Mouse (Mus musculus) c-Kit-positive CD71-positive TER-119-positive erythroid progenitor cells, embryonic 14.5 days (primary cell): Measurements from ENCODE around the gene Pacsin3.

ENCODE experiments used
- DNase-seq: peaks from one replicate; pipeline ENCODE4 v3.0.0-alpha.2; 2013; ENCODE audit warnings: low spot score

The Pacsin3 gene

GRCm38 (mm10) chr2:91259493-91259892 is 3.7 kb downstream of the Pacsin3 start:
- no peak for DNase-seq

DNA sequence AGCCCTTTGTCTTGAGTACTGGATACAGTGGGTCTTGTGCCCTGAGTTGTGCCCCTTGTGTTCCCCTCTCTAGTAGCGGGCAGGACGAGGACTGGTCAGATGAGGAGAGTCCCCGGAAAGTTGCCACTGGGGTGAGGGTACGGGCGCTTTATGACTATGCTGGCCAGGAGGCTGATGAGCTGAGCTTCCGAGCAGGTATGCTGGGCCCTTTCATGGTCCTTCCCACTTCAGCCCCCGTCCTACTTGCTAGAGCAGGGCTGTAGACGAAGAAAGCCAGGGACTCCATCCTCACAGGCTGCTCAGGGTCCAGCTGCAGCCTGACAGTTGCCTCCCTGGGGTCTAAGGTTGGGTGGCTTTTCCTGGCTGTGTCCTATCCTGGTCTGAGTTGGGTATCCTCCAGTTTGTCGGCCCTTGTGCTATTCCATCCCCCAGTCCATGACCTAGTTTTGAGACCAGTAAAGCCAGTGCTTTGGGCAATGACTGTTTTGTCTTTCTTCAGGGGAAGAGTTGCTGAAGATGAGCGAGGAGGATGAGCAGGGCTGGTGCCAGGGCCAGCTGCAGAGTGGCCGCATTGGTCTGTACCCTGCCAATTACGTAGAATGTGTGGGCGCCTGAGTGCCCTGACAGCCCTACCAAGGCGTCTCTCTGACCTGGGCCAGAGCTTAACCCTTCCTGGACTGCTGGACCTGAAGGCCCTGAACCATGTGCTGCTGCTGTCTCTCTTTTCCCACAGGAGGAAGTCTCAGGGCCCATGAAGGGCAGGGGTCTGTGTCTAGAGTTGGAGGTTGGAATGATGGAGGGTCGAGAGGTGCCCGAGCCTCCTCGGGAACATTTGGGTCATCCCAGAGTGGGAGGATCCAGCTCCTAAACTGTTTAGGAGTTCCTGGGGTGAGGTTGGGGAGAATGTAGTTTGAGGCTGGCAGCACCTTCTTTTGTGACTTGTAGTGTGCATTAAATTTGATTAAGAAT is 8.2 kb downstream of the Pacsin3 start:
- DNase-seq, result no peak

DNA sequence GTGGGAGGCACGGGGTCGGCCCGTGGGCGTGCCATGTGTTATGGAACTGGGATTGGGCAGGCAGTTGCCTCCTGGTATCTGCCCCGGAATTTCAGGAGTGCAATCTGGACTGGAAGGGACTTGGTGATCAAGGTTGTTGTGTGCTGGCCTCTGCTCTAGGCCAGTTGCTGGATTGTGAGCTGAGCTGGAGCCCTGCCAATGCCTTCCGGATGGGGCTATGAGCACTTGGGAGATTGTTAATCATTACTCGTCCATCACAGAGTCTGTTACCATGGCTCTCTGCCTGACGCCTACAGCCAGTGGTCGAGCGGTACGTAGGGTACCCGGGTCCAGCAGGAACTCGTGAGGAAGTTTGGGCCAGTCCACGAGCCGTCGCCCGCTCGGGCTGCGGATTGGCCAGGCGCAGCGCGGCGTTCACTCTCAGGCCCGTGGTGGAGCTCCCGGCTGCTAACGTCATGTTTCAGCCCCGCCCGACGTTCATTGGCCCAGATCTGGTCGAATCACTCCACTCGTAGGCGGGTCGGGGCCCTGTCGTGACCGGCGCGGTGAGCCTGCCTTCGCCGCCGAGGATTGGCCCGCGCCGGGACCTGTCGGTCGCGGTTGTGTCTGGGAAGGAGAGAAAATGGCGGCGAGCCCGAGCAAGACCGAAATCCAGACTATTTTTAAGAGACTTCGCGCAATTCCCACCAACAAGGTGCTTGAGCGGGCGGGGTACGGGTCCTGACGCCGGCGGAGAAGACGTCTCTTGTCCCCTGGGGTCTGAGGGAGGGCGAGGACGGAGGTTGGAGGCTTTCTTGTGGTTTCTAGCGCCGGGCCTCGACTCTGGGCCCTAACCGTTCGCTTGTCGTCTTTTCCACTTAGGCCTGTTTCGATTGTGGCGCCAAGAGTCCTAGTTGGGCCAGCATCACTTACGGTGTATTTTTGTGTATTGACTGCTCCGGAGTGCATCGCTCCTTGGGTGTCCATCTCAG is 9.2 kb downstream of the Pacsin3 start, which contains the start of gene Arfgap2:
Gene Arfgap2 (plus strand): TSS at position 264 of the 971 bp plus-strand sequence.
- DNase-seq, result peak; percentile 96

DNA sequence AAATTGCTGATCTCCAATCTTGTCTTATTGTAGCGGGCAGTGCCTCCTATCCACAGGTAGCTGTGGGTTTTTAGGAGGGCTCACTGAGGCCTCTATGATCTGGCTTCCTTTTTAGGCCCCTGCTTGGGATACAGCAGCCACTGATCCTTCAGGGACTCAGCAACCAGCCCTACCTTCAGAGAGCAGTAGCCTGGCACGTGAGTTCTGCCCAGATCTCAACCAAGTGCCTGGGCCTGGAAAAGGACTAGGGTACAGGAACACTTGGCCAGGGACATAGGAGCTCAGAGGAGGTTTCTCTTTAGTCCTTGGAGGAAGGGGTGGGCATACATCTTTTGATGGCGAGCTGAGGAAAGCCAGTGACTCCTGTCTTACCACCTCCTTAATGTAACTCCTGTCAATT is 12.3 kb downstream of the Pacsin3 start:
- no peak for DNase-seq

DNA sequence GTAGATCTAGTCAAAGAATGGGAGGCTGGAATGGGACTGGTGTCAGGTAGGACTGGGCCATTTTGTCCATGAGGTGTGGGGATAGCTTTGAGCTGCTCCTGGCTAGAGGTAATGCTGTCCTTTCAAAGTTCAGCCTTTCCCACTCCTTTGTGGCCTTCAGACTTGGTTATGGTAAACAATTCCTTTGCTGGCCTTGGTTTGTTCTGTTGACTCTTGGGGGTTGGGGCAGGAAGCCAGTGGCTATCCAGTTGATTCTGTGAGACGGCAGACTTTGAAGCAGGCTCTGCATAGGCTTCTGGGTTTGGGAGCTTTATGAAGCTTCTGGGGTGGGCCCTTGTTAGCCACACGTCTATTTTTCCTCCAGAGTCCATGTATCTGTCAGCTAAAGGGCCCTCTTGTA is 13.0 kb downstream of the Pacsin3 start:
- no peak for DNase-seq

DNA sequence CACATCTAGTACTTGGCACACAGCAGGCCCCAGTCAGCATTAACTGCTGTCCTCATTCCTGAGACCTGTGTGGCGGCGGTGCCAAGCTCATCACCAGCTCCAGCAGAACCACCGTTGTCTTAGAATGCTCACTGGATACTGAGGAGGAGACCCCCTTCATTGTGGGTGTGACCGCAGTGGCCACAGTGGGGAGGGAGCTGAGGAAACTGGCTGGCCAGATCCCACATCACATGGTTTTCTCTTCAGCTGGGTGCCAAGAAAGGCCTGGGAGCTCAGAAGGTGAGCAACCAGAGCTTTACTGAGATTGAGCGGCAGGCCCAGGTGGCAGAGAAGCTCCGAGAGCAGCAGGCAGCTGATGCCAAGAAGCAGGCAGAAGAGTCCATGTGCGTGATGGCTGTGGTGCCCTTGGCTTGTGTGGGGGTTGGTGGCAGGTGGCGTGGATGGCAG is 14.0 kb downstream of the Pacsin3 start:
- DNase-seq, result no peak

- no peak for DNase-seq
Observed at GRCm38 (mm10) chr2:91278749-91279371, 23.1 kb downstream of the Pacsin3 start.

GRCm38 (mm10) chr2:91279372-91279755 is 23.6 kb downstream of the Pacsin3 start:
- no peak for DNase-seq

DNA sequence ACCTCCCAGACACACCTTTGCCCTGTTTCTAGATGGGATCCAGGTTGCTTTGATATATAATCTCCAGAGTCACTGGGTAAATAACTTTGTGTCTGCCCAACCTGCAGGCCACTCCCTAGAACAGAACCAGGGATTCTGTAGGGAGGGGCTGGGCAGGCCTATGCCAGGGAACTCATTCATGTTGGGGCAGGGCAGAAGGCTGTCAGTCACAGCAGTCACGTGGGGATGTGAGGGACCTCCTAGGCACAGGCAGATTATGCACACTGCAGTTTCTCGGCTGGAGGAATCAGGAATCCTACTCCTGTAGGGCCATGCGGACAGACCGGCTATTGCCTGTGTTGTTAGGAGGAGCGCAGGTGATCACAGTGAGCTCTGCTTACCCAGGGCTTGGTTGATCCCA is 25.6 kb downstream of the Pacsin3 start:
- DNase-seq, result no peak

DNA sequence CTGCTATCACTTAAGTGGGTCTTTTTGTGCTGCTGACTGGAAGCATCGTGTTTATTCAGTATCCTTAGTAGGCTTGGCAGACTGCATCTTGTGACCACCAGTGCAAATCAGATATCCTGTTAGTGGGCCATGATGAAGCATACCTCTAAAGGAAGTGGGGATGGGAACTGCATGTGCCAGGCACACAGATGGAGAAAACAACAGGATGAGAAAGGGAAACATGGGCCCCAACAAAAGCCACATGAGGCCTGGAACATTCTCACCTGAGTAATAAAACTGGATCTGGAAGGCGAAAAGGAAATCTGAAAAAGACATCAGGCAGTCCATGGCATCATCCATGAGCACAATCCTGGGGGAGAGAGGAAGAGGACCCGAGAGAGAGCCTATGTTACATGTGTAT is 28.2 kb downstream of the Pacsin3 start:
- no peak for DNase-seq

DNA sequence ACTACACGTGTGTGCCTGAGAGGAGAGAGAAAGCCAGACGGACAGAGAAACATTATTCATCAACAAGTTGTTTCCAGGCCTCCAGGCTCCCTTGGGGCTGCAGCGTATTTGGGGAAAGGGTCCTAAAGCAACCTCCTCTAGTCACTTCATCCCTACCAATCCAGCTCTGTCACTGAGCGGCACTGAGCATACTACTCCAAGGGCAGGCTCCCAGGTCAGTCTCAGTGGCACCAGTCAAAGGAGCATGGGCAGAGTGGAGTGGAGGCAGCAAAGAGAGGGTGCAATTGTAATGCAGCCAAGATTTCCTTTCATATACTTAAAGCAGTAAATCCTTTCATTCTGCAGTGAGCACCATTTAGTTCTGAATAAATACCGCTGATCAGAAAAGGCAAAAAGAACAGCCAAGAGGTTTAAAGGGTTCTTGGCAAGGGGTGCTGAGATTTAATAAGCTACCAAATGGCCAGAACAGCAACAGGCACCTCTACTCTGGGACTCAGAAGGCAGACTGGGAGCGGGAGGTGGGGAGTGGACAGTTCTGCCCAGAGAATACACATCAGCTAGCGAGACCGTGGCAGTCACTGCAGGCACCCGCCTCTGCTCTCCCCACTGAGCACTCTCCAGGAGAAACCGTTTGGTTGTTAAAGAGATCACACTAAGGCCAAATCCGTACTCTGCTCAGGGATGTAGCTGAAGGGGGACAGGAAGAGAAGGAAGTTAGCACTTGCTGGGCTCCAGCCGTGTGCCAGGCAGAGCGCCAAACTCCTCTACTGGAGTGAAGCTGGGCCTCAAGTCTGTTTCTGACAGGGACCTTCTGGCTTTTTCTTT is 28.8 kb downstream of the Pacsin3 start:
- DNase-seq, result no peak

DNA sequence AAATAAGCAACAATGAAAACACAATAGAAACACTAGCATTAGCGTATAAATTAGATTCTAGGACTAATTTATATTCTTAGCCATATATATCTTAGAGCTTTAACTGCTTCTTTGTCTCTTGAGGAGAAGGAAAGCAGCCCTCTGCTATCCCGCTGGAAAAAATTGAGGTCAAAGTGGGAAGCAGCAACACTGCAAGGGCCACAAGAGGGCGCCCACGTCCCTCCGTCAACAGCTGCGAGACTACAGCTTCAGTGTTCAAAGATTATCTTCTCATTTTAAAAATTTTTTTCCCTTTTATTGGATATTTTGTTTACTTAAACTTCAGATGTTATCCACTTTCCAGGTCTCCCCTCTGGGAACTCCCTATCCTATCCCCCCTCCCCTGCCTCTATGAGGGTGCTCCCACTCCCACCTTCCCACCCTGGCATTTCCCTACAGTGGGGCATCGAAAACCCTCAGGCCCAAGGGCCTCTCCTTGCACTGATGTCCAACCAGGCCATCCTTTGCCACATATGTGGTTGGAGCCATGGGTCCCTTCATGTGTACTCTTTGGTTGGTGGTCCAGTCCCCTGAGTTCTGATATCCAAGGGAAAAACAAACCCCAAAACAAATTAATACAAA is 30.2 kb downstream of the Pacsin3 start:
- DNase-seq, result peak; percentile 68

- no peak for DNase-seq
Observed at GRCm38 (mm10) chr2:91287563-91287962, 31.8 kb downstream of the Pacsin3 start.

DNA sequence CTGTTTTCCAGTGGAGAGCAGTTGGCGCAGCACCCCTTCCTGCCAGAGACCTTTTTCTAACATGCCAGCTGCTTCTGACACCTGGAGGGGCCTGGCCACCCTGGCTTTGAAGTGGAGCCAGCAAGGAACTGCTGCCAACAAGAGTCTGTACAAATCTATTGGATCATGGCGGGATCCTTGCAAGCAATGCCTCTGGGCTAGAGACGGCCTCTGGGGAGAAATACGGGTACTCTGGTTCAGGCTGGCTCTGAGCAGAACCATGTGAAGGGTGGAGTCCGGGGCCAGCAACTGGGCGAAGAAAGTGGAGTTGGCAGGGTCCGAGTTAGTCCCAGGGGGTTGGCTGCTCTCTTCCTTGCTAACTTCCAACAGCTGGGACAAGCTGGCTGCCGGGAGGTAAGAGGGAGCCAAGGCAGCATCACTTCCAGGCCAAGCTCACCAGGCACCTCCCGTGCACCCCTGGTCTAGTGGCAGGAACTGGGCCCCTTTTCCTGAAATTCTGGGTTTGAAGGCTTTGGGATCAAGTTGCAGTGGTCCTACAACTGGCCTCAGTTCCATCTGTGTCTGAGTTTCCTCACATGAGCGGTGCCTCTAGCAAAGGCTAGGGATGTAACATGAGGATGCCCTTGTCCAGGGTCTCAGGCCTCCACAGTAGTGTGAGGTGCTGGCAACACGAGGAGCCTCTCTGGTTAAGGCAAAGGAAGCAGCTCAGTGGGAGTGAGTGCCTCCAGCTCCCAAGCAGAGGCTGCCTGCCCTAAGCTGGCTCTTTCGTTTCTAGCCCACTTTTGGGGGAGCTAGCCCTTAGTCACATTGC is 35.6 kb downstream of the Pacsin3 start:
- no peak for DNase-seq

DNA sequence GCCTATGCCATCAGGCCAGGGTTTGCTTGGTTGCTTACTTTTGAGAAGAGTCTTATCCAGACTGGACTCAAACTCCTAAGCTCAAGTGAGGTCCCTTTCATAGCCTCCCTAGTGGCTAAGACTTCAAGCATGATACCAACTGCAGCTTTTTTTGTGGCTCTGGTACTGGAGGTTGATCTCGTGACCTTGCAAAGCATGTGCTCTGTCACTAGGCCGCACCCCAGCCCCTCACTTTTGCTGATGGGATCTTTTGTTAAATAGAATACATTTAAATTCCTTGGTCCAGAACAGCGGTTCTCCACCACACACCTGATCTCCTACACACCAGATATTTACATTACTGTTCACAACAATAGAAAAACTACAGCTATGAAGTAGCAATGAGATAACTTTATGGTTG is 38.5 kb downstream of the Pacsin3 start:
- DNase-seq, result no peak

GRCm38 (mm10) chr2:91295895-91296294 is 40.1 kb downstream of the Pacsin3 start:
- no peak for DNase-seq

DNA sequence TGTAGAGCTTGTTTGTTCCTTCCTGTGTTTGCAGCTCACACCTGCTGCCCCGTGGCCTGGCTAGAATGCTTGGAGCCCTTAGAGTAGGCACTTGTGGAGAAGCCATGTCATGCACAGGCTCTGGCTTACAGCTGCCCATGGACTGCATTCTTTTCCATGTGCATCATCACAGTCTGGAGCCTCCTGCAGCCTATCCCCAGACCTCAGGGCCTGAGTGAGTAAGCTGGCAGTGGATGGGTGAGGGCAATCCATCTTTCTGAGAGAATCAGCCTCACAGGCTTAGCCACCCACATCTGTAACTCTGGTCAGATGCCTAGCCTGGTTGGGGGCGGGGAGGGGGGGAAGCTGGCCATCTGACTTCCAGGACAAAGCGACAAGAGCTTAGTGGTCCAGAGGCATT is 43.4 kb downstream of the Pacsin3 start:
- DNase-seq, result no peak

GRCm38 (mm10) chr2:91300784-91301183 is 45.0 kb downstream of the Pacsin3 start:
- DNase-seq, result no peak

- DNase-seq, result no peak
Observed at GRCm38 (mm10) chr2:91301836-91302235, 46.1 kb downstream of the Pacsin3 start.

DNA sequence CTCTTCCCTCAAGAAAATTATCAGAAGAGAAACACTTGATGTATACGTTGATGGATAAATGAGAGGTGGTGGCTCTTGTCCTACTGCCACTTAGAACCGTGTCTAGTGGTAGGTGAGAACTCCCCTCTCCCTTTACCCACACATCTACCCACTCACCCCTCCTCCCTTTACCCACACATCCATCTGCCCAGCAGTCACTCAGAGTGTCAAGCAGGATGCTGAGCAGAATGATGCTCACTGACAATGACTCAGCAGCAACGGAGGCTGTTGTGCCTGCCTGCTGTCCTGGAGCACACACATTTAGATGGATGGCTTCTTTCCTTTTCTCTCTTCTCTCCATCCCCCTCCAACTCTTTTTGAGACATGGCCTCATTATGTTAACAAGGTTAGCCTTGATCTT is 47.1 kb downstream of the Pacsin3 start:
- DNase-seq, result no peak
